Mouse (Mus musculus) midbrain, embryonic 13.5 days (tissue): Measurements from ENCODE around the gene Snapc4. TPM values are rescaled to one million over a fixed set of nuclear protein-coding genes. Genes with fewer than 3 reads are reported as not detected.

Experiments
- ATAC-seq: fragments of 200-750 bp; cut with Nextera tagmentation; 2 replicates; pipeline ENCODE4 v1.8.0; 2017; ENCODE audit warnings: mild to moderate bottlenecking, moderate TSS enrichment, moderate library complexity
- H3K27ac ChIP-seq: fragments of 300-500 bp; sonication (generic); 2 replicates; pipeline ENCODE4 v1.5.1; 2015; ENCODE audit warnings: inconsistent platforms, mild to moderate bottlenecking, moderate library complexity
- H3K27me3 ChIP-seq: fragments of 300-500 bp; sonication (generic); 2 replicates; pipeline ENCODE4 v1.6.1; 2015; ENCODE audit warnings: mild to moderate bottlenecking, inconsistent platforms
- H3K36me3 ChIP-seq: fragments of 300-500 bp; sonication (generic); 2 replicates; pipeline ENCODE4 v1.6.1; 2015; ENCODE audit warnings: mild to moderate bottlenecking, inconsistent platforms
- H3K4me1 ChIP-seq: fragments of 300-500 bp; sonication (generic); replicated peaks from 2 replicates; pipeline ENCODE4 v1.6.1; 2015; ENCODE audit warnings: inconsistent platforms
- H3K4me2 ChIP-seq: fragments of 300-500 bp; sonication (generic); replicated peaks from 2 replicates; pipeline ENCODE4 v1.6.1; 2015; ENCODE audit warnings: moderate library complexity, mild to moderate bottlenecking, inconsistent platforms
- H3K4me3 ChIP-seq: fragments of 300-500 bp; sonication (generic); replicated peaks from 2 replicates; pipeline ENCODE4 v1.5.1; 2015; ENCODE audit warnings: mild to moderate bottlenecking, inconsistent platforms
- H3K9ac ChIP-seq: fragments of 300-500 bp; sonication (generic); replicated peaks from 2 replicates; pipeline ENCODE4 v1.6.1; 2015; ENCODE audit warnings: mild to moderate bottlenecking, inconsistent platforms
- H3K9me3 ChIP-seq: fragments of 300-500 bp; sonication (generic); 2 replicates; pipeline ENCODE4 v1.6.1; 2016; ENCODE audit warnings: mild to moderate bottlenecking, inconsistent platforms
- WGBS: fragments of 180-500 bp; shearing (Covaris S2); methylation state at CpG from one replicate; pipeline ENCODE4 v1.1.7; 2015; 5-methylcytosine and 5-hydroxymethylcytosine counted together
- polyA plus RNA-seq: library from polyadenylated mRNA; unstranded; fragments of >200 nt; fragmentation: Nextera tagmentation; extraction: Ambion mirVana; gene quantifications from 2 replicates; pipeline ENCODE4 v1.2.1, GENCODE M21; 2015

Snapc4 gene
- polyA plus RNA-seq, 1 experiment from 2014 or later, result 32.3 TPM

GRCm38 (mm10) chr2:26367911-26368310 is 12.5 kb downstream of the Snapc4 start:
- 95% methylated on average over 6 of the region's 6 CpGs for WGBS

GRCm38 (mm10) chr2:26364738-26365465 is 15.6 kb downstream of the Snapc4 start:
- WGBS, result 89% methylated on average over 10 of the region's 10 CpGs
- Histone ChIP-seq H3K9me3 (no peaks in the 10 kb centered on the region), H3K4me3 (no peak overlapping the region), H3K27ac (no peak overlapping the region), H3K27me3 (no peaks in the 10 kb centered on the region), H3K4me1 (no peaks in the 10 kb centered on the region), H3K4me2 (no peak overlapping the region), H3K36me3 (peaks cover 74% of the 10 kb centered on the region), H3K9ac (no peak overlapping the region)
- ATAC-seq, result no peak

More at GRCm38 (mm10) chr2:26367911-26368310, 12.5 kb downstream of the Snapc4 start:
- H3K36me3 ChIP-seq, result peaks cover 97% of the 10 kb centered on the region
- H3K27me3 ChIP-seq, result no peaks in the 10 kb centered on the region
- no peaks in the 10 kb centered on the region for H3K4me1 ChIP-seq
- no peak for ATAC-seq
- no peak overlapping the region for H3K4me2 ChIP-seq
- no peak overlapping the region for H3K9ac ChIP-seq
- H3K9me3 ChIP-seq, result no peaks in the 10 kb centered on the region
- no peak overlapping the region for H3K27ac ChIP-seq
- no peak overlapping the region for H3K4me3 ChIP-seq

GRCm38 (mm10) chr2:26363481-26363880 is 17.0 kb downstream of the Snapc4 start:
- Histone ChIP-seq H3K4me2 (no peak overlapping the region), H3K9me3 (no peaks in the 10 kb centered on the region), H3K4me3 (no peak overlapping the region), H3K9ac (no peak overlapping the region), H3K36me3 (peaks cover 60% of the 10 kb centered on the region), H3K27ac (no peak overlapping the region), H3K4me1 (no peaks in the 10 kb centered on the region), H3K27me3 (no peaks in the 10 kb centered on the region)
- 90% methylated on average over 5 of the region's 5 CpGs for WGBS
- no peak for ATAC-seq

GRCm38 (mm10) chr2:26362991-26363390 is 17.5 kb downstream of the Snapc4 start:
- Histone ChIP-seq H3K27me3 (no peaks in the 10 kb centered on the region), H3K9me3 (no peaks in the 10 kb centered on the region), H3K4me1 (no peaks in the 10 kb centered on the region), H3K4me2 (no peak overlapping the region), H3K27ac (no peak overlapping the region), H3K9ac (no peak overlapping the region), H3K36me3 (peaks cover 55% of the 10 kb centered on the region), H3K4me3 (no peak overlapping the region)
- WGBS, result 92% methylated on average over 5 of the region's 5 CpGs
- no peak for ATAC-seq

GRCm38 (mm10) chr2:26360772-26361171 is 19.7 kb downstream of the Snapc4 start, which contains the start of gene Card9:
Card9 (minus strand) TSS chr2:26360918.
- H3K4me1 ChIP-seq, result no peaks in the 10 kb centered on the region
- peaks cover 33% of the 10 kb centered on the region for H3K36me3 ChIP-seq
- no peaks in the 10 kb centered on the region for H3K9me3 ChIP-seq
- H3K9ac ChIP-seq, result no peak within 1 kb of the TSS
- no peaks in the 10 kb centered on the region for H3K27me3 ChIP-seq
- no peak for ATAC-seq
- H3K27ac ChIP-seq, result no peak within 1 kb of the TSS
- no peak within 1 kb of the TSS for H3K4me3 ChIP-seq
- no peak within 1 kb of the TSS for H3K4me2 ChIP-seq
- WGBS, result 51% methylated on average over 3 of the region's 3 CpGs

GRCm38 (mm10) chr2:26359983-26360382 is 20.5 kb downstream of the Snapc4 start:
- Histone ChIP-seq H3K36me3 (peaks cover 27% of the 10 kb centered on the region), H3K4me1 (no peaks in the 10 kb centered on the region), H3K4me3 (no peak overlapping the region), H3K9me3 (no peaks in the 10 kb centered on the region), H3K9ac (no peak overlapping the region), H3K27me3 (no peaks in the 10 kb centered on the region), H3K4me2 (no peak overlapping the region), H3K27ac (no peak overlapping the region)
- 91% methylated on average over 6 of the region's 6 CpGs for whole genome bisulfite sequencing
- no peak for ATAC-seq

- ATAC-seq, result 0 out of 2 replicates have a peak, but pooled peaks have one; percentile 35
- peaks cover 25% of the 10 kb centered on the region for H3K36me3 ChIP-seq
- H3K27ac ChIP-seq, result no peak overlapping the region
- no peak overlapping the region for H3K4me3 ChIP-seq
- no peak overlapping the region for H3K4me2 ChIP-seq
- no peaks in the 10 kb centered on the region; the same call in 1 of the 2 replicates for H3K4me1 ChIP-seq
- H3K27me3 ChIP-seq, result no peaks in the 10 kb centered on the region
- no peaks in the 10 kb centered on the region for H3K9me3 ChIP-seq
- 87% methylated on average over 13 of the region's 13 CpGs for WGBS
- H3K9ac ChIP-seq, result no peak overlapping the region
Measured at GRCm38 (mm10) chr2:26358667-26359320, 21.7 kb downstream of the Snapc4 start.

- no peak for ATAC-seq
- Histone ChIP-seq H3K4me3 (no peak overlapping the region), H3K9me3 (no peaks in the 10 kb centered on the region), H3K27ac (no peak overlapping the region), H3K9ac (no peak overlapping the region), H3K27me3 (no peaks in the 10 kb centered on the region), H3K36me3 (peaks cover 13% of the 10 kb centered on the region; the same call in 1 of the 2 replicates), H3K4me1 (peaks cover 11% of the 10 kb centered on the region), H3K4me2 (no peak overlapping the region)
- 49% methylated on average over 15 of the region's 15 CpGs for WGBS
Measured at GRCm38 (mm10) chr2:26357484-26357883, 23.0 kb downstream of the Snapc4 start.

GRCm38 (mm10) chr2:26356678-26357077 is 23.8 kb downstream of the Snapc4 start:
- ATAC-seq, result no peak
- Histone ChIP-seq H3K4me1 (peaks cover 12% of the 10 kb centered on the region), H3K9me3 (no peaks in the 10 kb centered on the region), H3K4me3 (no peak overlapping the region), H3K36me3 (peaks cover 13% of the 10 kb centered on the region; the same call in 1 of the 2 replicates), H3K4me2 (no peak overlapping the region), H3K27ac (no peak overlapping the region), H3K27me3 (no peaks in the 10 kb centered on the region), H3K9ac (no peak overlapping the region)
- WGBS, result 78% methylated on average over 7 of the region's 7 CpGs

- peaks cover 13% of the 10 kb centered on the region; the same call in 1 of the 2 replicates for H3K36me3 ChIP-seq
- H3K9me3 ChIP-seq, result no peaks in the 10 kb centered on the region
- H3K4me3 ChIP-seq, result no peak overlapping the region
- H3K4me1 ChIP-seq, result peaks cover 13% of the 10 kb centered on the region
- no peak overlapping the region for H3K27ac ChIP-seq
- H3K27me3 ChIP-seq, result no peaks in the 10 kb centered on the region
- 85% methylated on average over 4 of the region's 4 CpGs for WGBS
- H3K4me2 ChIP-seq, result no peak overlapping the region
- no peak overlapping the region for H3K9ac ChIP-seq
- ATAC-seq, result no peak
Measured at GRCm38 (mm10) chr2:26356231-26356630, 24.2 kb downstream of the Snapc4 start.

GRCm38 (mm10) chr2:26354401-26354800 is 26.1 kb downstream of the Snapc4 start:
- H3K4me2 ChIP-seq, result no peak overlapping the region
- H3K36me3 ChIP-seq, result peaks cover 24% of the 10 kb centered on the region
- no peak for ATAC-seq
- WGBS, result 94% methylated on average over 4 of the region's 4 CpGs
- no peak overlapping the region for H3K4me3 ChIP-seq
- peaks cover 23% of the 10 kb centered on the region for H3K4me1 ChIP-seq
- peak overlapping the region; percentile 19; the same call in 1 of the 2 replicates for H3K9ac ChIP-seq
- no peaks in the 10 kb centered on the region for H3K27me3 ChIP-seq
- no peak overlapping the region for H3K27ac ChIP-seq
- no peaks in the 10 kb centered on the region for H3K9me3 ChIP-seq
